Mouse (Mus musculus) bone marrow, adult 2 months (tissue): ENCODE data around the gene Rsph10b.

Experiments
- CTCF ChIP-seq: fragments of 200-500 bp; IDR thresholded peaks from 2 replicates; pipeline ENCODE4 v1.5.1; 2011; ENCODE audit warnings: low read length, control low read depth; ENCODE audit not compliant: control insufficient read depth, insufficient read depth
- POLR2A ChIP-seq: fragments of 200-500 bp; IDR thresholded peaks from 2 replicates; pipeline ENCODE4 v1.6.1; 2011; ENCODE audit warnings: low read depth, mild to moderate bottlenecking, control low read depth, low read length, borderline replicate concordance; ENCODE audit not compliant: control insufficient read depth

DNA sequence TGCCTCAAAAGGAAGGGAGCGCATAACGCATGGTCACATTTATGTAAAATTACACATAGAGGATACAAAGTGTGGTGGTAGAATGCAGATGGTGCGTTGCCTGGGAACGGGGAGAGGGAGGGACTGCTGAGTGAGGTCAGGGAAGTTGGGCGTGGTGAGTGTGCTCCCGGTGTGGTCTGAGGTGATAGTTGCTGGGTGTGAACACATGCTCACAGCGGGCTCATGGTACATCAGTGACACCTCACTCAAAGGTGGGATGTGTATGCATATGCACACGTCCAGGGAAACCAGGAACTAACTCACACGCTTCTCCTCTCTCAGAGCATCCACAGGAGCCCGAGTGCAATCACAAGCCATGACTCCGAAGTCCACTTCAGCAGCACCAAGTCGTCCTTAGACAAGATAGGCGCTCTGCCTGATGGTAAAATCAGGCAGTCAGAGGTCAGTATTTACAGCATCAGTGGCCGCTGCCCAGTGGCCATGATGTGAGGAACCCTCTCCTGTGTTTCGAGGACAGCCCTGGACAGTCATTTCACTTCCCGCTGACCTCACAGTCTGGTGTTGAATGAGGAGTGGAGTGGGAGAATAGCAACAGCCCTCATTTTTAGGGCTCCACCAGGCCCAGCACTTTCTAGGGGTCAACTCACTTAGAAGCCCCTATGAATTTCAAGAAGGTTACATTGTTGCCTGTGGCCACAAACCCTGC is 44.0 kb downstream of the Rsph10b start:
- TF ChIP-seq POLR2A: no peak
- TF ChIP-seq CTCF: no peak
